Mouse (Mus musculus) T-cell, adult 66 days (primary cell): ENCODE results near the gene Vmn1r71. TPM values are rescaled to one million over a fixed set of nuclear protein-coding genes. Genes with fewer than 3 reads are reported as not detected.

Experiments
- total RNA-seq, 2 experiments: library from RNA; stranded (reverse); gene quantifications; 3 replicates in 1 of 2; 4 replicates in 1 of 2; pipeline ENCODE4 v1.2.4; 2023

Gene Vmn1r71
- not detected for total RNA-seq

DNA sequence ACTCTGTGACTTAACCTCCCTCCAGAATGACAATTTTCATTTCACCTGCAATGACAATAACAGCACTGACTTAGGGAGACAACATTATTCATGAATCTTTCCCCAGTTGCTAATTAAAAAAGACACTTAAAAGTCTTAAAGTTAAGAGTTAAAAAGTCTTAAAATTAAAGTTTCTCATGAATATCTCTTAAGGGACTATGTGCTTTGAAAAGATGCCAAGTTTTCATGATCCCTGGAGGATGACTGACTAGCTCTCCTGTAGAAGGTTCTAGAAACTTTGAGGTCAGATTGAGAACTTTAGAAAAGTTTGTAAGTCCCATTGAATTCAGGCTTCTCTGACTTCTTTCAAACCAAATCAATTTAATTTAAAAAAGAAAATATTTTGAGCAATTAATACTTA lies at the start of gene Vmn1r71:
Vmn1r71 (minus strand) TSS at position 101 of the 400 bp plus-strand sequence.

Other genes starting within 250 kb of the Vmn1r71 start
- not detected for gene Vmn1r68, start 195.9 kb downstream of the Vmn1r71 start, total RNA-seq
- gene Vmn1r69, start 140.7 kb downstream of the Vmn1r71 start, total RNA-seq, result not detected
- gene Vmn1r70, start 122.8 kb downstream of the Vmn1r71 start, total RNA-seq, result not detected
- not detected for gene Nlrp4b, start 66.6 kb downstream of the Vmn1r71 start, total RNA-seq
- not detected for gene Zscan4b, start 150.7 kb upstream of the Vmn1r71 start, total RNA-seq